15 mouse cellular contexts compared by ENCODE assay signal in the genomic region with DNA sequence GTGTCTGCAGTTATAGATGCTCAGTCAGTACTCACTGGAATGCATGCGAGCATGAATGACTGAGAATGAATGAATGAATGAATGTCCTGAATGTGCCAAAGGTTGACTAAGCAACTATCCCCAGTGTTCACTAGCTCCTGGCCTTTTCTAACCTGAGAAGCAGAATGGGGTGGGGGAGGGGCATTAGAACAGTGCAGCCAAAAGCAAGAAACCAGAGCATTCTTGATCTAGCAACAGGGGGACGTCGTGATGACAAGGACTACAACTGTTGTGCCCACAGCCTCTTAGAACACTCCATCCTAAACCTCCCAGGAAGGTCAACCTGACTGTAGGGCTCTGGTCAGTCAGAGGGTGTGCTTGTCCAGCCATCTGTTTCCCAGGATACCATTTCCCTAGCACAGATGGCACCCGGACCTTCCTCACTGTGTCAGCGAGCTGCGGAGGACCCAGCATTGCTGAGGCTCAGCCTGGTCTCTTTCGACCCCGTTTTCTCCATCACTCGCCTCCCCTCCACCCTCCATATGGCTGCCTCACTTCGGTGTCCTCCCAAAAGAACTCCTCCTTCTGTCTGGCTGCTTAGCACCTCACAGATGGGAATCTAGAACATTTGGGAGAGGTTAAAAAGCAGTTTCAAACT. TPM values are rescaled to one million over a fixed set of nuclear protein-coding genes. Genes with fewer than 3 reads are reported as not detected.
DNase-seq lines count a peak whose midpoint lies in the region; ATAC-seq and TF ChIP-seq lines count a peak whose summit lies in the region.
"Had no signal": no experiment of that assay in that cellular context is flagged by ENCODE, and none has a peak within 500 bp of the region (broad histone marks: within the 10 kb centered on the region; RNA-seq: fewer than 3 reads in every experiment).

No protein-coding gene starts in this region.

- no peak for TF ChIP-seq CTCF in intestine, postnatal 0 days (IDR thresholded peaks at IDR 0.05; ENCODE audit: low read depth)

- H3K4me2 ChIP-seq in midbrain, embryonic 13.5 days (replicated peaks) = no peak overlapping the region
- no peak overlapping the region for H3K4me2 ChIP-seq in midbrain, embryonic 14.5 days (ENCODE audit: low read length)
- no peak overlapping the region for H3K4me2 ChIP-seq in intestine, postnatal 0 days (replicated peaks; ENCODE audit: low read depth)
- H3K4me2 ChIP-seq: limb, embryonic 13.5 days; lung, embryonic 15.5 days; neural tube, embryonic 12.5 days had no signal

- no peaks in the 10 kb centered on the region for H3K27me3 ChIP-seq in midbrain, embryonic 13.5 days
- H3K27me3 ChIP-seq in midbrain, embryonic 14.5 days (ENCODE audit: control insufficient read depth, insufficient read depth, low read length) = no peaks in the 10 kb centered on the region
- H3K27me3 ChIP-seq in intestine, postnatal 0 days (replicated peaks; ENCODE audit: control insufficient read depth, insufficient read depth, low read length) = no peaks in the 10 kb centered on the region
- H3K27me3 ChIP-seq: limb, embryonic 13.5 days; lung, embryonic 15.5 days; neural tube, embryonic 12.5 days had no signal

- no peak for ATAC-seq in midbrain, embryonic 13.5 days
- ATAC-seq in midbrain, embryonic 14.5 days (ENCODE audit: low FRiP score, low TSS enrichment) = no peak
- ATAC-seq in intestine, postnatal 0 days = no peak
- ATAC-seq: inflammation-experienced regulatory T-cells, adult 6 months had no signal

- H3K4me1 ChIP-seq in midbrain, embryonic 13.5 days (replicated peaks) = peaks cover 26% of the 10 kb centered on the region
- peaks cover 10% of the 10 kb centered on the region for H3K4me1 ChIP-seq in midbrain, embryonic 14.5 days (ENCODE audit: control insufficient read depth, insufficient read depth, low read length)
- H3K4me1 ChIP-seq in intestine, postnatal 0 days (replicated peaks; ENCODE audit: control insufficient read depth, insufficient read depth, low read length) = no peaks in the 10 kb centered on the region

- H3K4me3 ChIP-seq in midbrain, embryonic 13.5 days (replicated peaks) = no peak overlapping the region
- no peak overlapping the region for H3K4me3 ChIP-seq in midbrain, embryonic 14.5 days (replicated peaks; ENCODE audit: low read depth, low read length)
- H3K4me3 ChIP-seq in intestine, postnatal 0 days (ENCODE audit: low read depth, low read length) = no peak overlapping the region
- H3K4me3 ChIP-seq: gastrocnemius, adult 2 months; limb, embryonic 13.5 days; lung, embryonic 15.5 days; megakaryocyte, embryonic 14.5 days; neural tube, embryonic 12.5 days had no signal

- DNase-seq in frontal cortex, postnatal 36 days (ENCODE audit: low spot score in 2 of 2) = peak; percentile 42 to 51
- no peak for DNase-seq in frontal cortex, postnatal 25 days (ENCODE audit: low spot score in 2 of 2)
- DNase-seq in midbrain, embryonic 14.5 days = no peak
- peak; percentile 91 for DNase-seq in cerebellum, postnatal 25 days
- peak; percentile 30 for DNase-seq in right cerebral cortex, postnatal 25 days
- DNase-seq in kidney, postnatal 10 days = no peak
- DNase-seq: gastrocnemius, adult 2 months; kidney, postnatal 4 days had no signal

- 0 out of 2 replicates have a peak, but pooled peaks cover 6% of the 10 kb centered on the region for H3K9me3 ChIP-seq in midbrain, embryonic 13.5 days
- H3K9me3 ChIP-seq in midbrain, embryonic 14.5 days (ENCODE audit: control insufficient read depth, low read length) = no peaks in the 10 kb centered on the region
- no peaks in the 10 kb centered on the region for H3K9me3 ChIP-seq in intestine, postnatal 0 days (ENCODE audit: control insufficient read depth)
- H3K9me3 ChIP-seq: limb, embryonic 13.5 days; lung, embryonic 15.5 days; neural tube, embryonic 12.5 days had no signal

- H3K27ac ChIP-seq in midbrain, embryonic 13.5 days = 0 out of 2 replicates have a peak overlapping the region, but pooled peaks have one; percentile 44
- no peak overlapping the region for H3K27ac ChIP-seq in midbrain, embryonic 14.5 days (replicated peaks; ENCODE audit: low read depth, low read length)
- H3K27ac ChIP-seq in intestine, postnatal 0 days (ENCODE audit: low read depth, low read length) = no peak overlapping the region
- H3K27ac ChIP-seq: gastrocnemius, adult 2 months; limb, embryonic 13.5 days; lung, embryonic 15.5 days; neural tube, embryonic 12.5 days had no signal

- H3K36me3 ChIP-seq in midbrain, embryonic 13.5 days = peaks cover 12% of the 10 kb centered on the region
- H3K36me3 ChIP-seq in midbrain, embryonic 14.5 days (ENCODE audit: control insufficient read depth, insufficient read depth, low read length) = no peaks in the 10 kb centered on the region
- H3K36me3 ChIP-seq in intestine, postnatal 0 days (ENCODE audit: control insufficient read depth, insufficient read depth) = no peaks in the 10 kb centered on the region
- H3K36me3 ChIP-seq: lung, embryonic 15.5 days; neural tube, embryonic 12.5 days had no signal

- WGBS in midbrain, embryonic 13.5 days = 65% methylated on average over 10 of the region's 10 CpGs
- WGBS in midbrain, embryonic 14.5 days = 85% methylated on average over 10 of the region's 10 CpGs
- 76% methylated on average over 10 of the region's 10 CpGs for WGBS in intestine, postnatal 0 days

- 0 out of 2 replicates have a peak overlapping the region, but pooled peaks have one; percentile 3 for H3K9ac ChIP-seq in midbrain, embryonic 13.5 days (replicated peaks)
- no peak overlapping the region for H3K9ac ChIP-seq in midbrain, embryonic 14.5 days (replicated peaks; ENCODE audit: low read length)
- H3K9ac ChIP-seq in intestine, postnatal 0 days (ENCODE audit: low read depth, low read length) = no peak overlapping the region
- H3K9ac ChIP-seq: limb, embryonic 13.5 days; lung, embryonic 15.5 days; neural tube, embryonic 12.5 days had no signal

RNA-seq across cellular contexts. Expression of a gene that starts 21.5 kb away (rescaled TPM):
- polyA plus RNA-seq in midbrain, embryonic 13.5 days (2015; fragmentation: Nextera tagmentation; extraction: Ambion mirVana) = 103 and 106 TPM in 2 replicates
- 109 and 110 TPM in 2 replicates for polyA plus RNA-seq in midbrain, embryonic 14.5 days (2014; fragmentation: Nextera tagmentation; extraction: Ambion mirVana)
- polyA plus RNA-seq in intestine, postnatal 0 days (2015; fragmentation: Nextera tagmentation; extraction: Ambion mirVana) = 81.6 and 83.3 TPM in 2 replicates

RNA-seq across cellular contexts. Expression of a gene that starts 24.7 kb away (rescaled TPM):
- 7.7 and 9.3 TPM in 2 replicates for polyA plus RNA-seq in midbrain, embryonic 13.5 days (2015; fragmentation: Nextera tagmentation; extraction: Ambion mirVana)
- polyA plus RNA-seq in midbrain, embryonic 14.5 days (2014; fragmentation: Nextera tagmentation; extraction: Ambion mirVana) = 2.5 and 4.9 TPM in 2 replicates
- polyA plus RNA-seq in intestine, postnatal 0 days (2015; fragmentation: Nextera tagmentation; extraction: Ambion mirVana) = 36.4 and 41.8 TPM in 2 replicates

Comparison
In these comparisons a context has a peak if more than half of its experiments do, and no peak if none do; other contexts are left out.
1. DNase-seq: peak in frontal cortex, postnatal 36 days (2 of 2), cerebellum, postnatal 25 days (2 of 2) and right cerebral cortex, postnatal 25 days (single experiment); none in frontal cortex, postnatal 25 days (0 of 2), midbrain, embryonic 14.5 days (single experiment) and kidney, postnatal 10 days (single experiment).